Mouse (Mus musculus) stomach, postnatal 0 days (tissue): Measurements from ENCODE around the gene Timmdc1.

Experiments
- CTCF ChIP-seq: IDR thresholded peaks from 2 replicates; pipeline ENCODE4 v1.5.1; 2016; ENCODE audit warnings: antibody characterized with exemption, low read depth, mild to moderate bottlenecking, moderate library complexity
- EP300 ChIP-seq: optimal IDR thresholded peaks from 2 replicates; pipeline ENCODE3; 2016; ENCODE audit warnings: antibody characterized with exemption

- TF ChIP-seq CTCF: peak; percentile 8; the same call in 1 of the 2 replicates
- TF ChIP-seq EP300: no peak
Measured at GRCm38 (mm10) chr16:38549479-38550396, 27.3 kb upstream of the Timmdc1 start, which contains the start of gene Poglut1.
